Mouse (Mus musculus) brain, embryonic 14.5 days (tissue): Measurements from ENCODE around the gene Mypn.

Experiments
- CTCF ChIP-seq: fragments of 200-500 bp; IDR thresholded peaks from 2 replicates; pipeline ENCODE4 v1.5.1; 2012; ENCODE audit warnings: inconsistent platforms, mild to moderate bottlenecking, moderate library complexity, borderline replicate concordance; ENCODE audit not compliant: insufficient read depth, insufficient read length; ENCODE audit errors: extremely low read depth
- POLR2A ChIP-seq: fragments of 200-500 bp; IDR thresholded peaks from 2 replicates; pipeline ENCODE4 v1.6.1; 2012; ENCODE audit warnings: mild to moderate bottlenecking, inconsistent platforms, borderline replicate concordance; ENCODE audit not compliant: poor library complexity, insufficient read depth, insufficient read length, severe bottlenecking; ENCODE audit errors: extremely low read depth

GRCm38 (mm10) chr10:63126116-63126515 lies 77.6 kb downstream of the Mypn start:
- TF ChIP-seq POLR2A = no peak
- TF ChIP-seq CTCF = no peak
